Mouse (Mus musculus): Measurements from ENCODE around the gene Azin2. TPM values are rescaled to one million over a fixed set of nuclear protein-coding genes. Genes with fewer than 3 reads are reported as not detected.

The Azin2 gene
- total and polyA plus RNA-seq, 3 experiments, result 0.39 to 2.3 TPM; not detected in 1

- TF ChIP-seq CHD2 (IDR thresholded peaks at IDR 0.05; ENCODE audit: low read length) (no peak), MAZ (IDR thresholded peaks at IDR 0.05; ENCODE audit: low read depth, low read length) (no peak), TAL1 (IDR thresholded peaks at IDR 0.05; ENCODE audit: low read length) (no peak), SMC3 (IDR thresholded peaks at IDR 0.05; ENCODE audit: low read depth, low read length) (no peak), CTCF (IDR thresholded peaks at IDR 0.05 in 2 of 3, conservative IDR thresholded peaks at IDR 0.05 in 1 of 3; ENCODE audit: control insufficient read depth in 1 of 3, insufficient read depth in 1 of 3, low read depth in 2 of 3, low read length in 3 of 3, poor library complexity in 1 of 3, severe bottlenecking in 1 of 3) (no peak), ETS1 (IDR thresholded peaks at IDR 0.05; ENCODE audit: low read depth, low read length) (no peak), KAT2A (conservative IDR thresholded peaks at IDR 0.05; ENCODE audit: low read depth, low read length) (no peak), MAFK (IDR thresholded peaks at IDR 0.05; ENCODE audit: borderline replicate concordance, low read depth, low read length) (no peak), TBP (IDR thresholded peaks at IDR 0.05; ENCODE audit: low read depth, low read length) (no peak), TCF12 (IDR thresholded peaks at IDR 0.05; ENCODE audit: low read depth, low read length) (no peak), MYB (IDR thresholded peaks at IDR 0.05; ENCODE audit: low read depth, low read length) (no peak), JUND (IDR thresholded peaks at IDR 0.05; ENCODE audit: low read depth, low read length) (no peak), NELFE (IDR thresholded peaks at IDR 0.05; ENCODE audit: low read depth, low read length) (no peak), BHLHE40 (IDR thresholded peaks at IDR 0.05; ENCODE audit: borderline replicate concordance, low read depth, low read length) (no peak), SIN3A (IDR thresholded peaks at IDR 0.05; ENCODE audit: low read length) (no peak), ELF1 (IDR thresholded peaks at IDR 0.05; ENCODE audit: low read depth, low read length) (no peak), MYC (IDR thresholded peaks at IDR 0.05; ENCODE audit: low read depth, low read length) (no peak)
- H3K9ac ChIP-seq (ENCODE audit: control insufficient read depth, low read depth, low read length, poor library complexity, severe bottlenecking), result no peak overlapping the region
- H3K4me3 ChIP-seq (ENCODE audit: control insufficient read depth in 1 of 2, insufficient read depth in 1 of 2, low read depth in 2 of 2, low read length in 2 of 2), result no peak overlapping the region
- H3K79me2 ChIP-seq (ENCODE audit: control insufficient read depth, insufficient read depth, low read length, poor library complexity), result no peaks in the 10 kb centered on the region
- no peaks in the 10 kb centered on the region for H3K27me3 ChIP-seq (ENCODE audit: control insufficient read depth in 1 of 2, insufficient read depth in 2 of 2, low read length in 2 of 2)
- H3K36me3 ChIP-seq (ENCODE audit: control insufficient read depth in 1 of 2, insufficient read depth in 2 of 2, low read length in 2 of 2), result no peaks in the 10 kb centered on the region
- no peak overlapping the region for H3K27ac ChIP-seq (ENCODE audit: control insufficient read depth, low read depth, low read length)
- H3K4me1 ChIP-seq (ENCODE audit: control insufficient read depth in 1 of 2, insufficient read depth in 2 of 2, low read length in 2 of 2), result no peaks in the 10 kb centered on the region
- H3K9me3 ChIP-seq (replicated peaks; ENCODE audit: insufficient read depth, low read length), result no peaks in the 10 kb centered on the region
- DNase-seq (ENCODE audit: low read depth, low spot score), result no peak
These were observed 66.4 kb downstream of the Azin2 start for GRCm38 (mm10) chr4:128895841-128896240.

GRCm38 (mm10) chr4:128894112-128894511 is 68.1 kb downstream of the Azin2 start:
- H3K27ac ChIP-seq (ENCODE audit: control insufficient read depth, low read depth, low read length), result no peak overlapping the region
- no peaks in the 10 kb centered on the region for H3K4me1 ChIP-seq (ENCODE audit: control insufficient read depth in 1 of 2, insufficient read depth in 2 of 2, low read length in 2 of 2)
- H3K79me2 ChIP-seq (ENCODE audit: control insufficient read depth, insufficient read depth, low read length, poor library complexity), result no peaks in the 10 kb centered on the region
- no peaks in the 10 kb centered on the region for H3K9me3 ChIP-seq (replicated peaks; ENCODE audit: insufficient read depth, low read length)
- H3K4me3 ChIP-seq (ENCODE audit: control insufficient read depth in 1 of 2, insufficient read depth in 1 of 2, low read depth in 2 of 2, low read length in 2 of 2), result no peak overlapping the region
- no peaks in the 10 kb centered on the region for H3K36me3 ChIP-seq (ENCODE audit: control insufficient read depth in 1 of 2, insufficient read depth in 2 of 2, low read length in 2 of 2)
- no peaks in the 10 kb centered on the region for H3K27me3 ChIP-seq (ENCODE audit: control insufficient read depth in 1 of 2, insufficient read depth in 2 of 2, low read length in 2 of 2)
- TF ChIP-seq RCOR1 (IDR thresholded peaks at IDR 0.05; ENCODE audit: low read depth, low read length) (no peak), MYC (IDR thresholded peaks at IDR 0.05; ENCODE audit: low read depth, low read length) (no peak), USF1 (IDR thresholded peaks at IDR 0.05; ENCODE audit: low read depth, low read length) (no peak), CHD2 (IDR thresholded peaks at IDR 0.05; ENCODE audit: low read length) (no peak), BHLHE40 (IDR thresholded peaks at IDR 0.05; ENCODE audit: borderline replicate concordance, low read depth, low read length) (no peak), ZNF384 (IDR thresholded peaks at IDR 0.05; ENCODE audit: low read depth, low read length) (no peak), TAL1 (IDR thresholded peaks at IDR 0.05; ENCODE audit: low read length) (no peak), POLR2A (IDR thresholded peaks at IDR 0.05; ENCODE audit: control insufficient read depth in 1 of 2, insufficient read depth in 1 of 2, low read depth in 1 of 2, low read length in 2 of 2, poor library complexity in 1 of 2) (no peak), JUND (IDR thresholded peaks at IDR 0.05; ENCODE audit: low read depth, low read length) (no peak), POLR2AphosphoS5 (IDR thresholded peaks at IDR 0.05; ENCODE audit: borderline replicate concordance, low read depth, low read length) (no peak), RAD21 (IDR thresholded peaks at IDR 0.05; ENCODE audit: low read depth, low read length) (no peak), HCFC1 (IDR thresholded peaks at IDR 0.05; ENCODE audit: low read depth, low read length) (no peak), MAFK (IDR thresholded peaks at IDR 0.05; ENCODE audit: borderline replicate concordance, low read depth, low read length) (no peak), E2F4 (IDR thresholded peaks at IDR 0.05; ENCODE audit: borderline replicate concordance, low read depth, low read length) (no peak), CHD1 (IDR thresholded peaks at IDR 0.05; ENCODE audit: low read depth, low read length) (no peak)
- H3K9ac ChIP-seq (ENCODE audit: control insufficient read depth, low read depth, low read length, poor library complexity, severe bottlenecking), result no peak overlapping the region
- DNase-seq (ENCODE audit: low read depth, low spot score), result no peak

Measured in MEL (cell line).